Mouse (Mus musculus) embryonic facial prominence, embryonic 11.5 days (tissue): ENCODE measurements around the gene Slc7a4. TPM values are rescaled to one million over a fixed set of nuclear protein-coding genes. Genes with fewer than 3 reads are reported as not detected.

Experiments used
- ATAC-seq: fragments of 200-750 bp; cut with Nextera tagmentation; replicated peaks from 2 replicates; pipeline ENCODE4 v1.8.0; 2017; ENCODE audit warnings: low read depth; ENCODE audit not compliant: insufficient number of reproducible peaks, low FRiP score, low TSS enrichment
- DNase-seq: peaks from one replicate; pipeline ENCODE4 v3.0.0-alpha.2; 2015; ENCODE audit warnings: low spot score
- H3K27ac ChIP-seq: fragments of 300-500 bp; sonication (generic); replicated peaks from 2 replicates; pipeline ENCODE4 v1.5.1; 2014; ENCODE audit warnings: mild to moderate bottlenecking, low read depth, low read length, control low read depth
- H3K27me3 ChIP-seq: fragments of 300-500 bp; sonication (generic); 2 replicates; pipeline ENCODE4 v1.6.1; 2014; ENCODE audit warnings: mild to moderate bottlenecking, low read length, moderate library complexity, mixed read lengths; ENCODE audit not compliant: control insufficient read depth, insufficient read depth
- H3K36me3 ChIP-seq: fragments of 300-500 bp; sonication (generic); replicated peaks from 2 replicates; pipeline ENCODE4 v1.6.1; 2014; ENCODE audit warnings: low read depth, mild to moderate bottlenecking, low read length, moderate library complexity, mixed read lengths; ENCODE audit not compliant: control insufficient read depth, insufficient read depth
- H3K4me1 ChIP-seq: fragments of 300-500 bp; sonication (generic); 2 replicates; pipeline ENCODE4 v1.6.1; 2014; ENCODE audit warnings: low read length, mixed read lengths; ENCODE audit not compliant: control insufficient read depth, insufficient read depth
- H3K4me2 ChIP-seq: fragments of 300-500 bp; sonication (generic); 2 replicates; pipeline ENCODE4 v1.6.1; 2014; ENCODE audit warnings: low read depth, mild to moderate bottlenecking, control low read depth, low read length, moderate library complexity
- H3K4me3 ChIP-seq: fragments of 300-500 bp; sonication (generic); 2 replicates; pipeline ENCODE4 v1.5.1; 2014; ENCODE audit warnings: low read depth, low read length, control low read depth
- H3K9ac ChIP-seq: fragments of 300-500 bp; sonication (generic); replicated peaks from 2 replicates; pipeline ENCODE4 v1.6.1; 2014; ENCODE audit warnings: mild to moderate bottlenecking, control low read depth, low read length
- H3K9me3 ChIP-seq: fragments of 300-500 bp; sonication (generic); replicated peaks from 2 replicates; pipeline ENCODE4 v1.6.1; 2016; ENCODE audit warnings: mild to moderate bottlenecking, low read length, inconsistent platforms, mixed read lengths; ENCODE audit not compliant: control insufficient read depth
- whole genome bisulfite sequencing: fragments of 180-500 bp; shearing (Covaris S2); extraction: QIAGEN DNeasy Blood & Tissue Kit; methylation state at CpG from one replicate; pipeline ENCODE4 v1.1.7; 2014; 5-methylcytosine and 5-hydroxymethylcytosine counted together
- polyA plus RNA-seq: library from polyadenylated mRNA; unstranded; fragments of >200 nt; fragmentation: Nextera tagmentation; extraction: Ambion mirVana; gene quantifications from 2 replicates; pipeline ENCODE4 v1.2.1, GENCODE M21; 2014

Gene Slc7a4
- polyA plus RNA-seq, 1 experiment from 2014 or later = 0.59 TPM

- no peaks in the 10 kb centered on the region for H3K4me1 ChIP-seq
- H3K4me2 ChIP-seq = peak overlapping the region; percentile 92
- peak; percentile 4; the same call in 1 of the 2 replicates for ATAC-seq
- peaks cover 10% of the 10 kb centered on the region for H3K36me3 ChIP-seq
- no peaks in the 10 kb centered on the region for H3K27me3 ChIP-seq
- peak; percentile 9 for DNase-seq
- H3K9me3 ChIP-seq = no peaks in the 10 kb centered on the region
- 17% methylated on average over 17 of the region's 17 CpGs for WGBS
- peak overlapping the region; percentile 69 for H3K4me3 ChIP-seq
- peak overlapping the region; percentile 78 for H3K27ac ChIP-seq
- peak overlapping the region; percentile 83 for H3K9ac ChIP-seq
Observed at GRCm38 (mm10) chr16:17529981-17530586, 52.9 kb downstream of the Slc7a4 start.

DNA sequence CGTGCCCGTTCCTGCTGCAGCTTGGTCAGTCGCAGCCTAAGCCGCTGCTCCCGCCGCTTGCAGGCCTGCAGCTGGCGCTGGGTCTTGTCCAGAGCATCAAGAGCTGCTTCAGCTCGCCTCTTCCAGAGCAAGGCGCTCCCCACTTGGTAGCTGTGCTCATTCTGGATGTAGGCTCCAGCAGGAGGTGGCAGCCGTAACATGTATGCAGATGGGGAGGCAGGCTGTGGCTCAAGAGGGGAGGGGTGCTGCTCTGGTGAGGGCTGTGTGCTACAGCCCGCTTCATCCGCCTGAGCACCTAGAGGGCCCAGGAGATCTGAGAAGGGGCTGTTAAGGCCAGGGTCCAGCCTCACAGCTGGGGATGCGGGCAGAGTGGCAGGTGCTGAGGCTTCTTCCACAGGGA, 54.7 kb downstream of the Slc7a4 start:
- H3K36me3 ChIP-seq = peaks cover 15% of the 10 kb centered on the region
- H3K9ac ChIP-seq = no peak overlapping the region; the same call in 1 of the 2 replicates
- DNase-seq = no peak
- no peaks in the 10 kb centered on the region for H3K9me3 ChIP-seq
- H3K27me3 ChIP-seq = no peaks in the 10 kb centered on the region
- no peak overlapping the region for H3K27ac ChIP-seq
- ATAC-seq = no peak
- 92% methylated on average over 13 of the region's 13 CpGs for WGBS
- H3K4me1 ChIP-seq = no peaks in the 10 kb centered on the region
- H3K4me2 ChIP-seq = no peak overlapping the region
- no peak overlapping the region for H3K4me3 ChIP-seq

GRCm38 (mm10) chr16:17527606-17528005, 55.4 kb downstream of the Slc7a4 start:
- Histone ChIP-seq H3K4me2 (no peak overlapping the region), H3K27ac (no peak overlapping the region), H3K36me3 (peaks cover 18% of the 10 kb centered on the region), H3K9me3 (no peaks in the 10 kb centered on the region), H3K27me3 (no peaks in the 10 kb centered on the region), H3K4me3 (no peak overlapping the region), H3K9ac (no peak overlapping the region), H3K4me1 (no peaks in the 10 kb centered on the region)
- DNase-seq (no peak), ATAC-seq (no peak)

DNA sequence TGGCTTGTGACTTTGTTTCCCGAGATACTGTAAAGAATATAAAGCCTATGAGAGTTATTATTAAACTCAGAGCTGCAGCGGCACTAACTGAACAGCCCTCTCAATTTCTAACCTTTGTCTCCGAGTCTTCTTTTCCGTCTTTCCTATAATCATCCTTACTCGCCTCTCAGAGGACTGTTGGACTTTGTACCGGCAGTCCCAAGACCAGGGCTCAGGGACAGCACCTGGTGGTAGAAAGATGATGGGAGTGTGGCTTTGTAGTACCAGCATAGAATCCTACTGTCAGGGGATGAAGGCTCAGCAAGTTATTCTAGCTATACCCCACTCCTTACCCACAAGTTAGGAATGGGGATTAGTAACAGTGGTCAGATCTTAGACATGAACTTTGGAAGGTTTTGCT, 56.8 kb downstream of the Slc7a4 start:
- Histone ChIP-seq H3K27me3 (no peaks in the 10 kb centered on the region), H3K4me3 (no peak overlapping the region), H3K4me2 (no peak overlapping the region), H3K4me1 (no peaks in the 10 kb centered on the region), H3K36me3 (peaks cover 21% of the 10 kb centered on the region), H3K9ac (no peak overlapping the region), H3K27ac (no peak overlapping the region), H3K9me3 (no peaks in the 10 kb centered on the region)
- 92% methylated on average over 6 of the region's 6 CpGs for WGBS
- DNase-seq = no peak
- ATAC-seq = no peak

DNA sequence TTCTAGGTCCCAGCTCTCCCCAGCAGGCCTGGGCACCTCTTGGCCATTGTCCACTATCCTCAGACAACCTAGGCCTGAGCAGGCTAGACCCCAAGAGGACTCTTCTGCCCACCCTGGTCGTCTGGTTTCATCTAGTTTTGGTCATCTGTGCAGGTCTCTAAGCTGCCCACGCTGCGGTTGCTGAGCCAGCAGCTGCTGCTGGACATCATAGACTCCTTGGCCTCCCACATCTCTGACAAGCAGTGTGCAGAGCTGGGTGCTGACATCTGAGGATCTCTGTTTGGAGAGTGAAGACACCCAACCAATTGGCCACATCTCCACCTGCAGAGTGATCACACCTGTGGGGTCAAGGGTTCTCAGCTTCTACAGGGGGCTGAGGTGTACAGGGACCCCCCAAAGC, 57.5 kb downstream of the Slc7a4 start:
- Histone ChIP-seq H3K9ac (no peak overlapping the region), H3K27ac (no peak overlapping the region), H3K4me1 (no peaks in the 10 kb centered on the region), H3K9me3 (no peaks in the 10 kb centered on the region), H3K36me3 (peaks cover 21% of the 10 kb centered on the region), H3K4me2 (no peak overlapping the region), H3K27me3 (no peaks in the 10 kb centered on the region), H3K4me3 (no peak overlapping the region)
- DNase-seq = no peak
- ATAC-seq = no peak
- 76% methylated on average over 3 of the region's 3 CpGs for WGBS

- H3K9me3 ChIP-seq = no peaks in the 10 kb centered on the region
- H3K4me3 ChIP-seq = no peak overlapping the region
- no peaks in the 10 kb centered on the region for H3K4me1 ChIP-seq
- H3K27me3 ChIP-seq = no peaks in the 10 kb centered on the region
- no peak for DNase-seq
- H3K27ac ChIP-seq = no peak overlapping the region
- no peak for ATAC-seq
- no peak overlapping the region for H3K4me2 ChIP-seq
- 95% methylated on average over 11 of the region's 11 CpGs for WGBS
- H3K9ac ChIP-seq = no peak overlapping the region
- peaks cover 21% of the 10 kb centered on the region for H3K36me3 ChIP-seq
Observed at GRCm38 (mm10) chr16:17524156-17524555, 58.9 kb downstream of the Slc7a4 start.

Other genes starting within 250 kb of the Slc7a4 start
- 7.0 and 7.2 TPM in 2 replicates for gene Snap29, start 177.2 kb downstream of the Slc7a4 start, polyA plus RNA-seq
- gene Pi4ka, start 176.9 kb downstream of the Slc7a4 start, polyA plus RNA-seq = 29.9 and 33.9 TPM in 2 replicates
- gene Crkl, start 131.2 kb downstream of the Slc7a4 start, polyA plus RNA-seq = 85.1 and 90.1 TPM in 2 replicates
- gene Aifm3, start 93.6 kb downstream of the Slc7a4 start, polyA plus RNA-seq = 0.77 and 1.2 TPM in 2 replicates
- gene Lztr1, start 74.5 kb downstream of the Slc7a4 start, polyA plus RNA-seq = 68.5 and 77.7 TPM in 2 replicates
- gene Thap7, start 52.1 kb downstream of the Slc7a4 start, polyA plus RNA-seq = 47.6 and 50.0 TPM in 2 replicates
- 0.15 TPM in 1 of 2 replicates, not detected in the other for gene Lrrc74b, start 22.0 kb downstream of the Slc7a4 start, polyA plus RNA-seq
- 0.20 and 0.31 TPM in 2 replicates for gene P2rx6, start 21.3 kb downstream of the Slc7a4 start, polyA plus RNA-seq
- 57.0 and 58.5 TPM in 2 replicates for gene Smpd4, start 36.1 kb upstream of the Slc7a4 start, polyA plus RNA-seq
- 5.0 and 5.6 TPM in 2 replicates for gene Ccdc74a, start 63.3 kb upstream of the Slc7a4 start, polyA plus RNA-seq
- gene Med15, start 149.7 kb upstream of the Slc7a4 start, polyA plus RNA-seq = 32.8 and 33.6 TPM in 2 replicates
- gene Klhl22, start 176.4 kb upstream of the Slc7a4 start, polyA plus RNA-seq = 48.0 and 58.1 TPM in 2 replicates
- gene Scarf2, start 214.1 kb upstream of the Slc7a4 start, polyA plus RNA-seq = 13.5 and 15.3 TPM in 2 replicates
- gene B830017H08Rik, start 249.9 kb upstream of the Slc7a4 start, polyA plus RNA-seq = not detected in 2 replicates